Mouse (Mus musculus) gastrocnemius, postnatal 10 days (tissue): ENCODE measurements around the gene Gm44. TPM values are rescaled to one million over a fixed set of nuclear protein-coding genes. Genes with fewer than 3 reads are reported as not detected.
"Not testable (repeated sequence)": the region's sequence is repeated elsewhere in the genome, so short reads cannot be mapped to it uniquely, and the experiment has no call there.

ENCODE experiments used
- DNase-seq: peaks from one replicate; pipeline ENCODE4 v3.0.0; 2021; ENCODE audit warnings: mixed read lengths
- long read RNA-seq, 2 experiments: library from polyadenylated mRNA; stranded (forward); transcript quantifications; one replicate each; pipeline ENCODE4 v2.0.0; 2021
- total RNA-seq, 2 experiments: library from RNA; stranded (reverse); gene quantifications; 2 replicates each; pipeline ENCODE4 v1.2.3; 2021

Gm44 gene
- not detected for total RNA-seq
- long read RNA-seq, experiment 1 = 0 reads
- long read RNA-seq, experiment 2 = 0 reads

GRCm38 (mm10) chrX:90891842-90892241 lies at the start of gene Gm44:
Gene Gm44, plus strand, starts transcription at chrX:90892142.
- DNase-seq = no peak

GRCm38 (mm10) chrX:90927989-90928388 lies 36.0 kb downstream of the Gm44 start:
- DNase-seq = no peak

GRCm38 (mm10) chrX:90938211-90938610 lies 46.3 kb downstream of the Gm44 start:
- DNase-seq = not testable (repeated sequence)
